Mouse (Mus musculus): ENCODE results near the gene Sncb. TPM values are rescaled to one million over a fixed set of nuclear protein-coding genes. Genes with fewer than 3 reads are reported as not detected.

Sncb gene
- 21.1 and 21.6 TPM in 2 replicates for polyA plus RNA-seq (2015; fragmentation: Nextera tagmentation; extraction: Ambion mirVana)

- Histone ChIP-seq H3K36me3 (no peaks in the 10 kb centered on the region), H3K27ac (replicated peaks) (peak within 1 kb of the TSS; percentile 47; the same call in 1 of the 2 replicates), H3K9me3 (no peaks in the 10 kb centered on the region), H3K4me3 (peak within 1 kb of the TSS; percentile 47), H3K4me1 (replicated peaks) (peaks cover 22% of the 10 kb centered on the region), H3K27me3 (peaks cover 62% of the 10 kb centered on the region), H3K4me2 (peak within 1 kb of the TSS; percentile 70), H3K9ac (peak within 1 kb of the TSS; percentile 68)
- peak; percentile 87 for ATAC-seq (ENCODE audit: low read depth)
- WGBS = under 1% methylated on average over 35 of the region's 35 CpGs
Measured at GRCm38 (mm10) chr13:54766192-54766768, at the start of gene Sncb. TSS of gene Sncb (minus strand) at chr13:54766595.

GRCm38 (mm10) chr13:54813381-54813780 is 47.0 kb upstream of the Sncb start:
- 91% methylated on average over 9 of the region's 9 CpGs for WGBS
- H3K27me3 ChIP-seq = no peaks in the 10 kb centered on the region
- H3K4me3 ChIP-seq = no peak overlapping the region
- H3K36me3 ChIP-seq = no peaks in the 10 kb centered on the region
- H3K9me3 ChIP-seq = no peaks in the 10 kb centered on the region
- H3K4me2 ChIP-seq = no peak overlapping the region
- peaks cover 6% of the 10 kb centered on the region for H3K4me1 ChIP-seq (replicated peaks)
- H3K9ac ChIP-seq = no peak overlapping the region
- H3K27ac ChIP-seq (replicated peaks) = no peak overlapping the region
- ATAC-seq (ENCODE audit: low read depth) = no peak

- 71% methylated on average over 7 of the region's 7 CpGs for WGBS
- H3K4me2 ChIP-seq = no peak overlapping the region
- ATAC-seq (ENCODE audit: low read depth) = no peak
Measured at GRCm38 (mm10) chr13:54811476-54811875, 45.1 kb upstream of the Sncb start.

GRCm38 (mm10) chr13:54808067-54808466 is 41.7 kb upstream of the Sncb start:
- Histone ChIP-seq H3K27me3 (peaks cover 14% of the 10 kb centered on the region; the same call in 1 of the 2 replicates), H3K4me3 (no peak overlapping the region), H3K4me1 (replicated peaks) (peaks cover 8% of the 10 kb centered on the region; the same call in 1 of the 2 replicates), H3K9me3 (no peaks in the 10 kb centered on the region), H3K27ac (replicated peaks) (no peak overlapping the region), H3K9ac (no peak overlapping the region), H3K36me3 (no peaks in the 10 kb centered on the region), H3K4me2 (no peak overlapping the region)
- ATAC-seq (ENCODE audit: low read depth) = no peak
- 78% methylated on average over 12 of the region's 12 CpGs for WGBS

More at GRCm38 (mm10) chr13:54811476-54811875, 45.1 kb upstream of the Sncb start:
- Histone ChIP-seq H3K4me3 (no peak overlapping the region), H3K36me3 (no peaks in the 10 kb centered on the region), H3K27me3 (no peaks in the 10 kb centered on the region), H3K9me3 (no peaks in the 10 kb centered on the region), H3K27ac (replicated peaks) (no peak overlapping the region), H3K9ac (no peak overlapping the region), H3K4me1 (replicated peaks) (peaks cover 4% of the 10 kb centered on the region; the same call in 1 of the 2 replicates)

- Histone ChIP-seq H3K9ac (no peak overlapping the region), H3K4me3 (no peak overlapping the region), H3K27ac (replicated peaks) (0 out of 2 replicates have a peak overlapping the region, but pooled peaks have one; percentile 14), H3K9me3 (no peaks in the 10 kb centered on the region), H3K4me2 (no peak overlapping the region), H3K27me3 (peaks cover 14% of the 10 kb centered on the region; the same call in 1 of the 2 replicates), H3K4me1 (replicated peaks) (peaks cover 8% of the 10 kb centered on the region; the same call in 1 of the 2 replicates), H3K36me3 (no peaks in the 10 kb centered on the region)
- ATAC-seq (ENCODE audit: low read depth) = peak; percentile 71
- 18% methylated on average over 13 of the region's 13 CpGs for WGBS
Measured at GRCm38 (mm10) chr13:54806434-54806976, 40.1 kb upstream of the Sncb start.

- Histone ChIP-seq H3K9me3 (no peaks in the 10 kb centered on the region), H3K9ac (no peak overlapping the region), H3K4me2 (no peak overlapping the region), H3K4me1 (replicated peaks) (peaks cover 8% of the 10 kb centered on the region; the same call in 1 of the 2 replicates), H3K36me3 (no peaks in the 10 kb centered on the region), H3K27me3 (peaks cover 14% of the 10 kb centered on the region; the same call in 1 of the 2 replicates), H3K4me3 (no peak overlapping the region), H3K27ac (replicated peaks) (no peak overlapping the region)
- ATAC-seq (ENCODE audit: low read depth) = 0 out of 2 replicates have a peak, but pooled peaks have one; percentile 28
- WGBS = 42% methylated on average over 21 of the region's 21 CpGs
Measured at GRCm38 (mm10) chr13:54805134-54805838, 38.9 kb upstream of the Sncb start.

GRCm38 (mm10) chr13:54803010-54803409 is 36.6 kb upstream of the Sncb start:
- Histone ChIP-seq H3K4me1 (replicated peaks) (peaks cover 8% of the 10 kb centered on the region; the same call in 1 of the 2 replicates), H3K9me3 (no peaks in the 10 kb centered on the region), H3K27me3 (peaks cover 25% of the 10 kb centered on the region), H3K27ac (replicated peaks) (no peak overlapping the region), H3K4me3 (no peak overlapping the region), H3K4me2 (no peak overlapping the region), H3K36me3 (no peaks in the 10 kb centered on the region), H3K9ac (no peak overlapping the region)
- no peak for ATAC-seq (ENCODE audit: low read depth)
- WGBS = 81% methylated on average over 6 of the region's 6 CpGs

- no peaks in the 10 kb centered on the region for H3K36me3 ChIP-seq
- H3K27ac ChIP-seq (replicated peaks) = no peak overlapping the region
- no peaks in the 10 kb centered on the region for H3K9me3 ChIP-seq
- no peak overlapping the region for H3K9ac ChIP-seq
- H3K4me3 ChIP-seq = no peak overlapping the region
- 84% methylated on average over 4 of the region's 4 CpGs for WGBS
- H3K4me1 ChIP-seq (replicated peaks) = no peaks in the 10 kb centered on the region
- no peak overlapping the region for H3K4me2 ChIP-seq
- H3K27me3 ChIP-seq = peaks cover 24% of the 10 kb centered on the region
- no peak for ATAC-seq (ENCODE audit: low read depth)
Measured at GRCm38 (mm10) chr13:54800206-54800605, 33.8 kb upstream of the Sncb start.

- peak; percentile 34; the same call in 1 of the 2 replicates for ATAC-seq (ENCODE audit: low read depth)
- Histone ChIP-seq H3K27ac (replicated peaks) (no peak overlapping the region), H3K4me1 (replicated peaks) (no peaks in the 10 kb centered on the region), H3K27me3 (peaks cover 20% of the 10 kb centered on the region), H3K9ac (no peak overlapping the region), H3K4me2 (peak overlapping the region; percentile 28; the same call in 1 of the 2 replicates), H3K9me3 (no peaks in the 10 kb centered on the region), H3K36me3 (no peaks in the 10 kb centered on the region), H3K4me3 (no peak overlapping the region)
- 23% methylated on average over 9 of the region's 9 CpGs for WGBS
Measured at GRCm38 (mm10) chr13:54799701-54800100, 33.3 kb upstream of the Sncb start.

GRCm38 (mm10) chr13:54798740-54799139 is 32.3 kb upstream of the Sncb start:
- Histone ChIP-seq H3K4me1 (replicated peaks) (no peaks in the 10 kb centered on the region), H3K4me2 (no peak overlapping the region), H3K27ac (replicated peaks) (no peak overlapping the region), H3K9ac (no peak overlapping the region), H3K36me3 (no peaks in the 10 kb centered on the region), H3K4me3 (no peak overlapping the region), H3K27me3 (peaks cover 15% of the 10 kb centered on the region; the same call in 1 of the 2 replicates), H3K9me3 (no peaks in the 10 kb centered on the region)
- no peak for ATAC-seq (ENCODE audit: low read depth)
- 70% methylated on average over 10 of the region's 10 CpGs for WGBS

- Histone ChIP-seq H3K27ac (replicated peaks) (no peak overlapping the region), H3K27me3 (peaks cover 15% of the 10 kb centered on the region; the same call in 1 of the 2 replicates), H3K4me3 (no peak overlapping the region), H3K9me3 (no peaks in the 10 kb centered on the region), H3K4me1 (replicated peaks) (no peaks in the 10 kb centered on the region), H3K9ac (no peak overlapping the region), H3K36me3 (no peaks in the 10 kb centered on the region), H3K4me2 (no peak overlapping the region)
- ATAC-seq (ENCODE audit: low read depth) = no peak
- WGBS = 86% methylated on average over 16 of the region's 16 CpGs
Measured at GRCm38 (mm10) chr13:54797861-54798643, 31.7 kb upstream of the Sncb start.

Data from neural tube, embryonic 13.5 days (tissue).